Mouse (Mus musculus): Measurements from ENCODE around the gene Gpr84.

DNA sequence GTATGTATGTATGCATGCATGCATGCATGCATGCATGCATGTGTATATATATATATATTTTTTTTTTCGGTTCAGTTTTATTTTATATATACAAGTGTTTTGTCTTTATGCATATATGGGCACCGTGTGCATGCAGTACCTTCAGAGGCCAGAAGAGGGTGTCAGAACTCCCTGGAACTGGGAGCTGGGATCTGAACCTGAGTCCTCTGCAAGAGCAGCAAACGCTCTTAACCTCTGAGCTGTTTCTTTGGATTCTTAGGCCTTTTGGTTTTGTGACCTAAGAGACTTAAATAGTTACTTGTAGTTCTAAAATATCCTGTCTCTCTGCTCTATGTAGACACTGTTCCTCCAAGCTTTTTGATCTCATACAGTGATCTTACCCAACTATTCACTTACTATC, 26.3 kb downstream of the Gpr84 start:
- peak; percentile 70 for TF ChIP-seq CTCF (IDR thresholded peaks at IDR 0.05; ENCODE audit: insufficient read depth, low read length)
- TF ChIP-seq POLR2A (IDR thresholded peaks at IDR 0.05; ENCODE audit: borderline replicate concordance, extremely low read depth, low read depth, low read length): no peak
